Mouse (Mus musculus) midbrain, postnatal 0 days (tissue): ENCODE measurements around the gene Tefm. TPM values are rescaled to one million over a fixed set of nuclear protein-coding genes. Genes with fewer than 3 reads are reported as not detected.
A peak's percentile ranks its signal among the peaks of the same experiment; 100 is the strongest.
"Not testable (repeated sequence)": the region's sequence is repeated elsewhere in the genome, so short reads cannot be mapped to it uniquely, and the experiment has no call there.

ENCODE experiments used
- ATAC-seq: fragments of 200-750 bp; cut with Nextera tagmentation; 2 replicates; pipeline ENCODE4 v1.8.0; 2017; ENCODE audit warnings: moderate number of reproducible peaks, mild to moderate bottlenecking, moderate TSS enrichment, moderate library complexity; ENCODE audit not compliant: low FRiP score
- DNase-seq: peaks from one replicate; pipeline ENCODE4 v3.0.0-alpha.2; 2015; ENCODE audit warnings: low spot score
- H3K27ac ChIP-seq: fragments of 300-500 bp; sonication (generic); 2 replicates; pipeline ENCODE4 v1.5.1; 2014; ENCODE audit warnings: low read depth, mild to moderate bottlenecking, low read length, mixed read lengths
- H3K27me3 ChIP-seq: fragments of 300-500 bp; sonication (generic); 2 replicates; pipeline ENCODE4 v1.6.1; 2014; ENCODE audit warnings: low read length, control low read depth, mixed read lengths; ENCODE audit not compliant: insufficient read depth
- H3K36me3 ChIP-seq: fragments of 300-500 bp; sonication (generic); 2 replicates; pipeline ENCODE4 v1.6.1; 2014; ENCODE audit warnings: low read length, control low read depth, mixed read lengths; ENCODE audit not compliant: insufficient read depth
- H3K4me1 ChIP-seq: fragments of 300-500 bp; sonication (generic); 2 replicates; pipeline ENCODE4 v1.6.1; 2014; ENCODE audit warnings: mild to moderate bottlenecking, control low read depth, antibody characterized with exemption, low read length, mixed read lengths; ENCODE audit not compliant: insufficient read depth
- H3K4me2 ChIP-seq: fragments of 300-500 bp; sonication (generic); 2 replicates; pipeline ENCODE4 v1.6.1; 2014; ENCODE audit warnings: low read depth, mild to moderate bottlenecking, low read length, mixed read lengths; ENCODE audit not compliant: poor library complexity, severe bottlenecking
- H3K4me3 ChIP-seq: fragments of 300-500 bp; sonication (generic); 2 replicates; pipeline ENCODE4 v1.5.1; 2014; ENCODE audit warnings: low read depth, mild to moderate bottlenecking, low read length, moderate library complexity
- H3K9ac ChIP-seq: fragments of 300-500 bp; sonication (generic); replicated peaks from 2 replicates; pipeline ENCODE4 v1.6.1; 2014; ENCODE audit warnings: mild to moderate bottlenecking, low read length, moderate library complexity, mixed read lengths; ENCODE audit not compliant: poor library complexity, severe bottlenecking
- H3K9me3 ChIP-seq: fragments of 300-500 bp; sonication (generic); 2 replicates; pipeline ENCODE4 v1.6.1; 2016; ENCODE audit warnings: low read length, control low read depth
- CTCF ChIP-seq: IDR thresholded peaks from 2 replicates; pipeline ENCODE4 v1.5.1; 2016; ENCODE audit warnings: antibody characterized with exemption, mild to moderate bottlenecking
- WGBS: fragments of 180-500 bp; shearing (Covaris S2); extraction: QIAGEN DNeasy Blood & Tissue Kit; methylation state at CpG from one replicate; pipeline ENCODE4 v1.1.7; 2014; 5-methylcytosine and 5-hydroxymethylcytosine counted together
- polyA plus RNA-seq: library from polyadenylated mRNA; unstranded; fragments of >200 nt; fragmentation: Nextera tagmentation; extraction: Ambion mirVana; gene quantifications from 2 replicates; pipeline ENCODE4 v1.2.1, GENCODE M21; 2015
- total RNA-seq: library from RNA; depleted of rRNA; stranded (reverse); fragments of >200 nt; gene quantifications from 2 replicates; pipeline ENCODE4 v1.2.3, GENCODE M21; 2014; rRNA removed

Gene Tefm
- total RNA-seq, result 9.5 and 14.3 TPM in 2 replicates
- 18.5 and 20.1 TPM in 2 replicates for polyA plus RNA-seq

DNA sequence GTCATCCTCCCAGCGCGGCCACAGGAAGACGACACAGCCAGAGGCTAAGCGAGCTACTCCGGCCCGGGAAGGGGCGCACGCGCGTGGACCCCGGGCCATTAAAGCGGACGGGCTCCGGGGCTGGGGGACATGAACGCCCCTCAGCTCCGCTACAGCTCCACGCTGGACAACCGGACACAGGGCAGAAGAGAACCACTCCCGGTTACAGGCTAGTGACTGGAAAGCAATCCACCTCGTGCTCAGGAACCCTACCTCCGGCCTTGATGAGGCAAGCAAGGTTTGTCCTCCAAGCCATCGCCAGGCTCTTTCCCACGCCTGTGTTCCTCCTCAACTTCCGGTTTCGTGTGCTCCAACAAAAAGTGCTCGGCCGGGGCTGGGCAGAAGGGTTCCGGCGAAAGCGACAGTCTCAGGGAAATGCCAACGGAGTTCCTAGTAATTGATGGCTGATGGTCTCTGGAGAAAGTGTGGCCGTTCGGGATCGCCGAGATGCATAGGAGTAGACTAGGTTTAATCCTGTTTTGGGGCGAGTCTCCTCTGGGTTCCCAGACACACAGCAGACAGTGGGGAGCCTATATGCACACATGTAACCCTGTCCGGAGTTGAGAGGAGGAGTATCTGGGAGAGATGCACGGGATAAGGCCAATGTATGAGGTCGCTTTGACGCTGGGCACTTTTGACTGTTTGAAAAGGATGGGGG, at the start of gene Tefm:
Gene Tefm, minus strand, starts transcription at position 351 of the 697 bp plus-strand sequence.
- H3K27ac ChIP-seq, result peak within 1 kb of the TSS; percentile 90
- under 1% methylated on average over 40 of the region's 40 CpGs for WGBS
- peak within 1 kb of the TSS; percentile 69 for H3K4me3 ChIP-seq
- H3K4me1 ChIP-seq, result 0 out of 2 replicates have a peak, but pooled peaks cover 3% of the 10 kb centered on the region
- H3K4me2 ChIP-seq, result peak within 1 kb of the TSS; percentile 75
- peak; percentile 93 for DNase-seq
- peaks cover 3% of the 10 kb centered on the region; the same call in 1 of the 2 replicates for H3K36me3 ChIP-seq
- peak; percentile 80 for ATAC-seq
- H3K9ac ChIP-seq, result peak within 1 kb of the TSS; percentile 83
- no peaks in the 10 kb centered on the region for H3K27me3 ChIP-seq
- no peaks in the 10 kb centered on the region for H3K9me3 ChIP-seq
- no peak for TF ChIP-seq CTCF

DNA sequence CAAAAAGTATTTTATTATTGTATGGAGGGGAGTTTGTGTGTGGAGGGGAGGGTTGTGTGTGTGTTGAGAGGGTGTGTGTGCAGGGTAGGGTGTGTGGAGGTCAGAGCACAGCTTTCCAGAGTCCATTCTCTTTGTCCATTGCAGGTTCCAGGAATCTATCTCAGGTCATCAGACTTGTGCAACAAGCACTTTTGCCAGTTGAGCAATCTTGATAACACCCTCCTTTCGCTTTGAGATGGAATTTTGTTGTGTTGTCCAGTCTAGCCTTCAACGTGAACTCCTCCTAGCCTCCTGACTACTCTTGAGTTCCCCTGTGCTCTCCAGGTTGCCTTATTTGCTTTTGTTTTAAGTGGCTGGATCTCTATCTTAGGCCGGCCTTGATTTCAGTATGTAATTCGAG, 48.3 kb upstream of the Tefm start:
- no peaks in the 10 kb centered on the region for H3K9me3 ChIP-seq
- ATAC-seq (no peak), DNase-seq (no peak)
- H3K9ac ChIP-seq, result no peak overlapping the region
- H3K4me2 ChIP-seq, result no peak overlapping the region
- no peaks in the 10 kb centered on the region for H3K4me1 ChIP-seq
- H3K27ac ChIP-seq, result no peak overlapping the region
- no peaks in the 10 kb centered on the region for H3K27me3 ChIP-seq
- H3K4me3 ChIP-seq, result no peak overlapping the region
- H3K36me3 ChIP-seq, result no peaks in the 10 kb centered on the region
- TF ChIP-seq CTCF, result no peak
- 83% methylated on average over 4 of the region's 4 CpGs for WGBS

GRCm38 (mm10) chr11:80185441-80185976, 43.5 kb upstream of the Tefm start:
- 57% methylated on average over 5 of the region's 5 CpGs for WGBS
- H3K27ac ChIP-seq, H3K9ac ChIP-seq, H3K9me3 ChIP-seq, H3K4me1 ChIP-seq, H3K27me3 ChIP-seq, ATAC-seq, DNase-seq, H3K4me2 ChIP-seq, H3K4me3 ChIP-seq, H3K36me3 ChIP-seq: not testable (repeated sequence)

DNA sequence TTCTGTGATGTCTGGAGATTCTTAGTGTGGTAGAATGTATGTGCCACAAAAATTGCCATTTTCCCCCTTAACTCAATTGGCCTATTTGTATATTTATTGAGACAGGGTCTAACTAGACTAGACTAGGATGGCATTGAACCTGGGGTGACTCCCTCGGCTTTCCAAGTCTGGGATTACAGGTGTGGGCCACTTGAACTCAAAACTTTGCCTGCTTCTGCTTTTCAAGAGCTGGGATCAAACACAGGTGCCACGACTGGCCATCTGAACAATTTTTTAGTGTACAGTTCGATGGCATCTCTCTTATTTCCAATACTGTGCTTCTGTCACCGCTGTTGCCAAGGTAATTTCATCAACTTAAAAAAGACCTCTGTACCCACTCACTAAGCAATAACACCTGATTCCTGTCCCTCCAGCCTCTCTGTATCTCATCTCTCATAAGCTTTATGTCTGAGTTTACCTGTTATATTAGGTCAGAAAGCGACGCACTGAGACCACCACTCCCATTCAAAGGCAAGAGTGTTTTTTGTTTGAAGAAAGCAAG, 42.6 kb upstream of the Tefm start:
- Histone ChIP-seq H3K9ac (no peak overlapping the region), H3K36me3 (no peaks in the 10 kb centered on the region), H3K27me3 (no peaks in the 10 kb centered on the region), H3K4me2 (peak overlapping the region; percentile 52), H3K9me3 (no peaks in the 10 kb centered on the region), H3K4me1 (no peaks in the 10 kb centered on the region), H3K27ac (no peak overlapping the region), H3K4me3 (peak overlapping the region; percentile 40; the same call in 1 of the 2 replicates)
- DNase-seq, result no peak
- 91% methylated on average over 6 of the region's 6 CpGs for WGBS
- TF ChIP-seq CTCF, result no peak
- ATAC-seq, result no peak

- peak; percentile 62; the same call in 1 of the 2 replicates for ATAC-seq
- TF ChIP-seq CTCF, result no peak
- peak within 1 kb of the TSS; percentile 52 for H3K4me2 ChIP-seq
- no peaks in the 10 kb centered on the region for H3K9me3 ChIP-seq
- peak; percentile 89 for DNase-seq
- no peaks in the 10 kb centered on the region for H3K36me3 ChIP-seq
- no peaks in the 10 kb centered on the region for H3K4me1 ChIP-seq
- H3K27ac ChIP-seq, result 0 out of 2 replicates have a peak within 1 kb of the TSS, but pooled peaks have one; percentile 27
- no peaks in the 10 kb centered on the region for H3K27me3 ChIP-seq
- 1% methylated on average over 33 of the region's 33 CpGs for WGBS
- peak within 1 kb of the TSS; percentile 45 for H3K9ac ChIP-seq
- peak within 1 kb of the TSS; percentile 40 for H3K4me3 ChIP-seq
Measured at GRCm38 (mm10) chr11:80183705-80184255, 41.8 kb upstream of the Tefm start, which contains the start of gene Rnf135. Rnf135 (plus strand) TSS chr11:80183851.
